Mouse (Mus musculus) CH12.LX (cell line): ENCODE measurements at regions not wholly inside any gene's neighbourhood (a gene's known extent, or its start where the extent isn't known, plus 50 kb on each side); places are given as distances from the start of the nearest gene placed in this dataset.

ENCODE experiments used
- DNase-seq: peaks from one replicate; pipeline ENCODE4 v3.0.0-alpha.2; 2013; ENCODE audit errors: extremely low read depth
- H3K27ac ChIP-seq: 2 replicates; pipeline ENCODE4 v1.5.1; 2012; ENCODE audit warnings: low read depth, mild to moderate bottlenecking, control low read depth, moderate library complexity; ENCODE audit not compliant: insufficient read depth
- H3K27me3 ChIP-seq: replicated peaks from 2 replicates; pipeline ENCODE3; 2012; ENCODE audit warnings: inconsistent platforms
- H3K36me3 ChIP-seq, 2 experiments: replicated peaks in 1 of 2; 2 replicates each; pipeline versions ENCODE3 to v1.6.1; 2012; ENCODE audit warnings: inconsistent platforms in 1 of 2, low read length in 1 of 2, mild to moderate bottlenecking in 1 of 2, mixed read lengths in 1 of 2, moderate library complexity in 1 of 2; ENCODE audit not compliant: control insufficient read depth in 1 of 2, insufficient read depth in 1 of 2
- H3K4me1 ChIP-seq, 2 experiments: 2 replicates each; pipeline ENCODE4 v1.6.1; 2012; ENCODE audit warnings: inconsistent platforms in 1 of 2, moderate library complexity in 1 of 2; ENCODE audit not compliant: insufficient read depth in 2 of 2, control insufficient read depth in 1 of 2
- H3K4me2 ChIP-seq: 2 replicates; pipeline ENCODE4 v1.6.1; 2012; ENCODE audit warnings: low read depth, mild to moderate bottlenecking, control low read depth; ENCODE audit not compliant: poor library complexity, insufficient read depth, severe bottlenecking
- H3K4me3 ChIP-seq, 3 experiments: fragments of 150-350 bp in 1 of 3; sonication (generic) in 1 of 3; replicated peaks in 1 of 3; 2 replicates each; pipeline versions ENCODE3 to v1.5.1; 2011 to 2012; ENCODE audit warnings: low read depth in 2 of 3, low read length in 2 of 3, mild to moderate bottlenecking in 2 of 3, moderate library complexity in 2 of 3, control low read depth in 1 of 3, improper control_type of control experiment in 1 of 3, inconsistent platforms in 1 of 3, mixed read lengths in 1 of 3; ENCODE audit not compliant: poor library complexity in 1 of 3
- H3K79me2 ChIP-seq: replicated peaks from 2 replicates; pipeline ENCODE4 v1.6.1; 2012; ENCODE audit warnings: mild to moderate bottlenecking, moderate library complexity; ENCODE audit not compliant: control insufficient read depth, poor library complexity, insufficient read depth, severe bottlenecking; ENCODE audit errors: extremely low read depth
- H3K9ac ChIP-seq: 2 replicates; pipeline ENCODE4 v1.6.1; 2012; ENCODE audit warnings: low read depth, mild to moderate bottlenecking, control low read depth, moderate library complexity; ENCODE audit not compliant: insufficient read depth
- H3K9me3 ChIP-seq: replicated peaks from 2 replicates; pipeline ENCODE3; 2012; ENCODE audit warnings: low read length, inconsistent platforms, mixed read lengths
- E2F4 ChIP-seq: IDR thresholded peaks from 2 replicates; pipeline ENCODE4 v1.6.1; 2011; ENCODE audit warnings: low read depth, low read length, improper control_type of control experiment; ENCODE audit not compliant: insufficient replicate concordance
- ELF1 ChIP-seq: IDR thresholded peaks from 2 replicates; pipeline ENCODE4 v1.6.1; 2014; ENCODE audit warnings: low read depth, mild to moderate bottlenecking, inconsistent platforms, low read length, improper control_type of control experiment
- EP300 ChIP-seq: IDR thresholded peaks from 2 replicates; pipeline ENCODE4 v1.6.1; 2011; ENCODE audit warnings: low read length, improper control_type of control experiment
- HCFC1 ChIP-seq: IDR thresholded peaks from 2 replicates; pipeline ENCODE4 v1.6.1; 2012; ENCODE audit warnings: low read depth, mild to moderate bottlenecking, inconsistent platforms, low read length, improper control_type of control experiment
- JUN ChIP-seq: IDR thresholded peaks from 2 replicates; pipeline ENCODE4 v1.6.1; 2011; ENCODE audit warnings: low read depth, mild to moderate bottlenecking, low read length, improper control_type of control experiment, moderate library complexity; ENCODE audit not compliant: insufficient read depth
- JUND ChIP-seq: conservative IDR thresholded peaks from 2 replicates; pipeline ENCODE4 v1.6.1; 2011; ENCODE audit warnings: low read depth, low read length, improper control_type of control experiment
- KAT2A ChIP-seq: IDR thresholded peaks from 2 replicates; pipeline ENCODE4 v1.6.1; 2012; ENCODE audit warnings: low read length, improper control_type of control experiment, inconsistent platforms; ENCODE audit not compliant: insufficient replicate concordance
- MAFK ChIP-seq: IDR thresholded peaks from 2 replicates; pipeline ENCODE4 v1.6.1; 2011; ENCODE audit warnings: low read length, improper control_type of control experiment; ENCODE audit not compliant: insufficient replicate concordance
- MAX ChIP-seq: IDR thresholded peaks from 2 replicates; pipeline ENCODE4 v1.6.1; 2011; ENCODE audit warnings: low read length, improper control_type of control experiment
- MAZ ChIP-seq: IDR thresholded peaks from 2 replicates; pipeline ENCODE4 v1.6.1; 2012; ENCODE audit warnings: low read depth, mild to moderate bottlenecking, inconsistent platforms, low read length, improper control_type of control experiment, moderate library complexity
- MXI1 ChIP-seq: IDR thresholded peaks from 2 replicates; pipeline ENCODE4 v1.6.1; 2011; ENCODE audit warnings: mild to moderate bottlenecking, low read depth, low read length, improper control_type of control experiment
- PAX5 ChIP-seq: IDR thresholded peaks from 2 replicates; pipeline ENCODE4 v1.6.1; 2012; ENCODE audit warnings: low read length, inconsistent platforms, mixed read lengths
- POLR2A ChIP-seq: IDR thresholded peaks from 2 replicates; pipeline ENCODE4 v1.6.1; 2011; ENCODE audit warnings: low read depth, mild to moderate bottlenecking, improper control_type of control experiment, low read length
- POLR2AphosphoS2 ChIP-seq: IDR thresholded peaks from 2 replicates; pipeline ENCODE4 v1.6.1; 2011; ENCODE audit warnings: low read depth, low read length, improper control_type of control experiment
- RCOR1 ChIP-seq: conservative IDR thresholded peaks from 2 replicates; pipeline ENCODE4 v1.6.1; 2012; ENCODE audit warnings: low read depth, mild to moderate bottlenecking, inconsistent platforms, low read length, improper control_type of control experiment
- TBP ChIP-seq: conservative IDR thresholded peaks from 2 replicates; pipeline ENCODE4 v1.6.1; 2011; ENCODE audit warnings: low read depth, low read length, improper control_type of control experiment
- ZMIZ1 ChIP-seq: IDR thresholded peaks from 2 replicates; pipeline ENCODE4 v1.6.1; 2012; ENCODE audit warnings: low read depth, mild to moderate bottlenecking, inconsistent platforms, low read length, improper control_type of control experiment
- ZNF384 ChIP-seq: IDR thresholded peaks from 2 replicates; pipeline ENCODE4 v1.6.1; 2012; ENCODE audit warnings: low read depth, low read length, improper control_type of control experiment, inconsistent platforms
- dilution Hi-C: fragments of 300-500 bp; cut with MboI; formaldehyde crosslinking; loops from 2 replicates; pipeline ENCODE4 v1.14.3; 2020; ENCODE audit warnings: low sequenced_read_pairs; ENCODE audit not compliant: extremely low pct_unique_long_range_greater_than_20kb, extremely low pct_ligation_motif_present
- in situ Hi-C: fragments of 300-500 bp; cut with MboI; formaldehyde crosslinking; loops from 3 replicates; pipeline ENCODE4 v1.14.3; 2019; ENCODE audit warnings: low sequenced_read_pairs, low pct_ligation_motif_present, low pct_unique_long_range_greater_than_20kb, mixed read lengths

GRCm38 (mm10) chr2:162735761-162736160, 74.8 kb upstream of the Ptprt start:
- H3K27me3 ChIP-seq = no peaks in the 10 kb centered on the region
- no peaks in the 10 kb centered on the region for H3K79me2 ChIP-seq
- no peak overlapping the region for H3K4me3 ChIP-seq
- DNase-seq = no peak
- in situ Hi-C loops = no loop called here
- dilution Hi-C loops = no loop called here
- H3K27ac ChIP-seq = no peak overlapping the region
- no peak overlapping the region for H3K9ac ChIP-seq
- no peaks in the 10 kb centered on the region for H3K4me1 ChIP-seq
- H3K9me3 ChIP-seq = peaks cover 19% of the 10 kb centered on the region
- H3K36me3 ChIP-seq = no peaks in the 10 kb centered on the region
- no peak overlapping the region for H3K4me2 ChIP-seq
- TF ChIP-seq E2F4 (no peak), KAT2A (no peak), POLR2AphosphoS2 (no peak), MAX (no peak), TBP (no peak), ELF1 (no peak)

GRCm38 (mm10) chr2:162734286-162734685, 73.3 kb upstream of the Ptprt start:
- dilution Hi-C loops = no loop called here
- H3K79me2 ChIP-seq = no peaks in the 10 kb centered on the region
- no peaks in the 10 kb centered on the region for H3K27me3 ChIP-seq
- H3K9me3 ChIP-seq = peaks cover 19% of the 10 kb centered on the region
- in situ Hi-C loops = no loop called here
- H3K36me3 ChIP-seq = no peaks in the 10 kb centered on the region
- H3K27ac ChIP-seq = no peak overlapping the region
- TF ChIP-seq MAFK = no peak
- TF ChIP-seq KAT2A = no peak
- no peak for TF ChIP-seq JUN
- no peak for TF ChIP-seq MXI1
- no peak for TF ChIP-seq EP300
- TF ChIP-seq ZNF384 = no peak
- no peak for TF ChIP-seq HCFC1
- DNase-seq = no peak
- no peak overlapping the region for H3K4me2 ChIP-seq
- H3K9ac ChIP-seq = no peak overlapping the region
- H3K4me3 ChIP-seq = no peak overlapping the region
- H3K4me1 ChIP-seq = no peaks in the 10 kb centered on the region

- Histone ChIP-seq H3K27ac (no peak overlapping the region), H3K4me2 (no peak overlapping the region), H3K9me3 (peaks cover 66% of the 10 kb centered on the region), H3K27me3 (no peaks in the 10 kb centered on the region), H3K4me1 (no peaks in the 10 kb centered on the region), H3K9ac (no peak overlapping the region), H3K36me3 (no peaks in the 10 kb centered on the region), H3K4me3 (no peak overlapping the region), H3K79me2 (no peaks in the 10 kb centered on the region)
- TF ChIP-seq ZNF384 (no peak), ZMIZ1 (no peak), JUN (no peak), POLR2A (no peak), JUND (no peak), KAT2A (no peak), MAFK (no peak), MAZ (no peak), MAX (no peak), RCOR1 (no peak), PAX5 (no peak), ELF1 (no peak)
- no peak for DNase-seq
- dilution Hi-C loops = no loop called here
- in situ Hi-C loops = no loop called here
These were observed 59.1 kb upstream of the Ptprt start for GRCm38 (mm10) chr2:162720016-162720415.
